Mouse (Mus musculus) urinary bladder, postnatal 4 days (tissue): ENCODE data around the gene Aldh3b1.
"Not testable (repeated sequence)": the region's sequence is repeated elsewhere in the genome, so short reads cannot be mapped to it uniquely, and the experiment has no call there.

Experiments used
- DNase-seq, 2 experiments: peaks; one replicate each; pipeline ENCODE4 v3.0.0; 2021 to 2022; ENCODE audit warnings: low spot score in 2 of 2

Gene Aldh3b1

DNA sequence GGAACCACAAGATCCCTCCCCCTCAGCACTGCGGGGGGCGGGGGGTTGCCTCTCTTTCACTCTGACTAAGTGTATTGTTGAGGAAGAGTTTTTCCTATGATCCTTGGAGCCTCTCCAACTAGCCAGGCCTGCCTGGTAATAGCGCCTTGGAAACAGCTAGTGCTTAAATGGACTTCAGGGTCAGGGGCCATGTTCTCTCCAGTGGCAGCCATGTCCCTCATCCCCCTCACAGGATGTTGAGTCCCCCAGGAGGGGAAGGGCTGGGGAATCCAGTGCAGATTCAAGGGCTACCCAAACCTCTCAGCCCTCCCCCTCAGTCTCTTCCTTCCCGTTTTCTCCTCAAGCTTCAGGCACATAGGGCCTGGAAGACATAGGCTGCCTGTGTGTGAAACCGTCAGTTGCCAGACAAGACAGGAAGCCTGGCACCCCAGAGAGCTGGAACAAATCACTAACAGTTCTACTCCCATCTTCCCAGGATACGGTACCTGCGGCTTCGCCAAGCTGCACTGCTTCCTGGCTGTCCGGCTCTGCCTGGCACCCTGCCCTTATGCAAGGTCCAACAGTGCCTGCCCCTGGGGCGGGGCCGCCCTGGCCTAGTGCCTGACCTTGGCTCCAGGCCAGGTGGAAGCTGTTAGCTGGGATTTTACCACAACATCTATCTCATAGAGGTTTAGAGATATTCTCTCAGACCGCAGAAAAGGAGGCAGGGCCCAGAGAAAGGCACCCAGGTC, at the start of gene Aldh3b1:
TSS of gene Aldh3b1 (minus strand) at position 598 of the 731 bp plus-strand sequence.
- DNase-seq = peak; percentile 79 to 82

DNA sequence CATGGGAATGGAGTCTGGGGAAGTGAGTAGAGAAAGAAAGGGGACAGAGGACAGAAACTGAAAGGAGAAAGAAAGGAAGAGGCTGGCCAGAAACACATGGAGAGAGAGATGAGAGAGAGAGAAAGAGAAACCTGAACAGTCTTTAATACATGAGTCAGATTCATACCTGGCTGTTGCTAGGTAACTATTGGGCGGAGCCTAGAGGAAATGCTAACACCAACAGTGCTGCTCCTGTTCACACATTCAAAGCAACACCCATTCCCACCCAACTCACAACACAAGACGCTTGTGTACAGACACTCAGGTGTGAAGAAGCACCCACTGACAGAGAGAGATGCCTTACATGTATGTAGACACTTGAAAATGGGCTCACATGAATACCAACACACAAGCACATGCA, 46.3 kb upstream of the Aldh3b1 start:
- no peak for DNase-seq

DNA sequence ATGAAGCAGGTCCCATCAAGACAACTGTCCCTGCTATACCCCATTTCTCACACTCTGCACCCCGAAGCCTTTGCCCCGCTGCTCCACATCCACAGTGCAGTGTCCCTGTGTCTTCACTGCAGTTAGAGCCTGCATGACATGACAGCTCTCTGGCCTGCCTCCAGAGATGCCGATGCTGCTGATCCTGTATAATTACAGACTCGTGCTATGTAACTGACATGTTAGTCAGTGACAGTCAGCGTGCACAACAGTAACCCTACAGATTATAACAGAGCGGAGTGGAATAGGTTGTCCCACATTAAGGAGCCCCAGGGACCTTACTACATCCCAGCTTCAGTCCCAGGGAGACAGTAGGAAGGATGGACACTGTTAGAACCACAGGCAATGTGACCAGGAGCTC, 45.0 kb upstream of the Aldh3b1 start:
- DNase-seq = not testable (repeated sequence)

DNA sequence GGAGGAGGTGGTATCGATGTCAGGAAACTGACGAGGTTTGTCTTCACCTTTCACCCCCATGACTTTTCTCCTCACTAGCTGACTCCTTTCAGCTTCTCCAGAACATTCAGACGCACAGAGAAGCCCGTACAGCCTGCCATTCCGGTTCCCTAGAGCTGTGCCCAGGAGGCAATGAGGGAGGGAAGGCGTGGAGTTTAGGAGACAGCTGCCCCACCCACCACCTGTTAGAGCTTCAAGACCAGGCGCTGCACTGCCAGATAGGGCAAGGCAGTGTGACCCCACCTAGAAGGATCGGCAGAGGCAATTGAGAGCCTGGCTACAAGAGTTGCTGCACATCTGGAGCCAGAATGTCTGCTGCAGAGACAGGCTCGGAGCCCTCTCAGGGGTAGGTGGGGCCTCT, 42.6 kb upstream of the Aldh3b1 start, which contains the start of gene Aldh3b2:
TSS of gene Aldh3b2 (plus strand) at position 100 of the 400 bp plus-strand sequence.
- DNase-seq = peak in 1 of 2 experiments; percentile 44

DNA sequence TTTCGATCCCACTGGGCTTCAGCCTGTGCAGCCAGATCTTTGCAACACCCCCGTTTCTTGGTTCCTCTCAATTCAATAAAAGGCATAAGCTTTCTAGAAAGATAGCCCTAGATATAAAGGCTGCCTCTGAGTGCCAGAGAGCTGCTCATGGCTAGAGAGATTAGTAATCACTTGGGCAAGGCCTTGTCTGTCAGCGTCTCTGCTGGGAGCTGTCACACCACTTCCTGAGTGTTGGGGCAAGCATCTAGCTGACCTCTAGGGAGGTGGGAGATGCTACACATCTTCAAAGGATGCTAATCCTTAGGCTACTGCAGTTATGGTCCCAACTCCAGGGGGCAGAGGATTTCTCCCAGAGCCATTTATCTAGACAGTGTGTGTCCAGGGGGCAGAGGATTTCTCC, 37.6 kb upstream of the Aldh3b1 start:
- no peak for DNase-seq

DNA sequence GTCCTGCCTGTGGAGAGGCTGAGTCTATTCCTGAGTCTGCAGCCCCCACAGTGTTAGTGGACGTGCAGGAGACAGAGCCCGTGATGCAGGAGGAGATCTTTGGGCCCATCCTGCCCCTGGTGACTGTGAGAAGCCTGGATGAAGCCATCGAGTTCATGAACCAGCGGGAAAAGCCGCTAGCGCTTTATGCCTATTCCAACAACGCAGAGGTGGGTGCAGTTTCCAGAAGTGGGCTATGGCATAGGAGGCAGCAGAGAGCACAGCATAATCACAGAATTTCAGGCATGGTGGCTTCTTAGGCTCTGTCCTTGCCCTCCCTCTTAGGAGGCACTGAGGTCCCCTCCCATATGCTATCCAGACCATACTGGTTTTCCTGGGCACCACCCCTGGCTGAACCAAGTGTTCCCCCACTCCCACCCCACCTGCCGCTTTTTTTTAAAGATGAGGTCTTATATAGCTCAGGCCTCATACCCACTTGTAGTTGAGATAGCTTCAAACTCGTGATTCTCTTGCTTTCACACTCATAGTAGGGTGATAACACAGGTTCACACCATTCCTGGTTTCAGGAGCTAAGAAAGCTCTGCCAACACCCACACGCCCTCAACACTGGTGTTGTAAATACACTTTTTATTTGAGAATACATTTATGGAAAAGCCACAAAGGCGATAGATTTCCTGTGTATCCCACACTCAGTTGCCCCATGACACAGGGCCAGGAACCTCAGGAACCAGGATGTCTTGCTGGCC, 36.9 kb upstream of the Aldh3b1 start:
- DNase-seq = no peak

DNA sequence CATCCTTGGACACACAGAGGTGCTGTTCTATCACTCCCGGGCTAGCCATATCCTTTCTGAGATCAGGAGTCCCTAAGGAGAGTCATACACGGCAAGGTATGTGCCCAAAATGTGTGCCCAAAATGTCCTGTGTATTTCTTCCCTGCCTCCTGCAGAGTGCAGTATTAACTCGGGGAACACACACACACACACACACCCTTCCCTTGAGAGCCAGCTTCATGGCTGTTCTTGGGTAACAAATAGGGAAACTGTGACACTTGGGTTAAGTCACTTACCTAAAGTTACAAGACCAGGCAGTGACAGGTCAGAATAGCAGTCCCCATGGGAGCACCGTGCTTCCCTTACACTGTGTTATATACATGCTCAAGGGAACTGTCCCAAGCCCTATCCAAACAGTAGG, 34.4 kb upstream of the Aldh3b1 start:
- no peak for DNase-seq

DNA sequence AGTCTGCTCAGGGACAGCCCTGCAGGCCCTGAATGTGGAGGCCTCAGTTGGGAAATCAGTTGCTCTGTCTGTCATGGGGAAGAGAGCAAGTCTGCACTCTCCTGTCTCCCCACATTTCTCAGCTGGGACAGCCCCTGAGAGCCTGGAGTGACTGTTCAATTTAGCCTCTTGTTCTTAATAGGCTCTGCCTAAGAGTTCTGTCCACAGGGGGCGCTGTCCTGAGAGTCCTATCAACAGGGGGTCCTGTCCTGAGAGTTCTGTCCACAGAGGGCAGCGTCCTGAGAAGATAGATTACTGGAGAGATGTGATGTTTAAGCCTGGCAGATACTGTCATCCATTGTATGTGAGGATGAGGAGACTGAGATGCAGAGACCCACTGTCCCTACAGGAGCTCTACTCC, 32.9 kb upstream of the Aldh3b1 start:
- DNase-seq = no peak

DNA sequence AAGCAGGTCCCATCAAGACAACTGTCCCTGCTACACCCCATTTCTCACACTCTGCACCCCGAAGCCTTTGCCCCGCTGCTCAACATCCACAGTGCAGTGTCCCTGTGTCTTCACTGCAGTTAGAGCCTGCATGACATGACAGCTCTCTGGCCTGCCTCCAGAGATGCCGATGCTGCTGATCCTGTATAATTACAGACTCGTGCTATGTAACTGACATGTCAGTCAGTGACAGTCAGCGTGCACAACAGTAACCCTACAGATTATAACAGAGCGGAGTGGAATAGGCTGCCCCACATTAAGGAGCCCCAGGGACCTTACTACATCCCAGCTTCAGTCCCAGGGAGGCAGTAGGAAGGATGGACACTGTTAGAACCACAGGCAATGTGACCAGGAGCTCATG, 32.2 kb upstream of the Aldh3b1 start:
- DNase-seq = not testable (repeated sequence)

DNA sequence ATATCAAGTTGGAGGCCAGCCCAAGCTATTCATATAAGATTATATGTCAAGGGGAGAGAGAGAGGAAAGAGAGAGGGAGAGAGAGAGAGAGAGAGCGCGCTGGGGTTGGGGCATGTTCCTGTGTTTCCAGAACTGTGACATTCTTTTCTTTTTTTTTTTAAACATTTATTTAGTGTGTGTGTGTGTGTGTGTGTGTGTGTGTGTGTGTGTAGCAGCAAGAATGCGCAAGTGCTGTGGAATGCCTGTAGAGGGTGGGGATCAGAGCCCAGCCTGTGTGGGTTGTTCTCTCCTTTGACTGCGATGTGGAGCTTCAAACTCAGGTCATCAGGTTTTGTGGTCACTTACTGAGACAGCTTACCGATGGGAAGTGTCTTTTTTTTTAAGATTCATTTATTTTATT, 30.6 kb upstream of the Aldh3b1 start:
- DNase-seq = no peak

DNA sequence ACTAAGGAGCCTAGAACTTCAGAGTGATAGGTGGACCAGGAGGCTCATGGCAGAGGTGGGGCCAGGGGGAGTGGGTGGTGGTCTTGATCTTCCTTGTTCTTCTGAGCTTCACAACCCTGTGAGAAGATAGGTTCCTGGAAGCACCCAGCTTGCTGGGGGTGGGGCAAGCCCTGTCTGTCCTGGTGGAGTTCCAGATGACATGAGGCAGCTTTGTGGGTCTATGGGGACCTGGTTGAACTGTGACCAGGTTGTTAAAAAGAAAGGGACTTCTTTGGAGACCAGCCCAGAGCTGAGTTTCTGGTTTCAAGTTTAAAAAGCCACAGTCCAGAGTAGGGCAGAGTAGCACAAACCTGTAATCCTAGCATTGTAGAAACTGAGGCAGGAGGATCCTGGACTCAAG, 29.4 kb upstream of the Aldh3b1 start:
- no peak for DNase-seq

DNA sequence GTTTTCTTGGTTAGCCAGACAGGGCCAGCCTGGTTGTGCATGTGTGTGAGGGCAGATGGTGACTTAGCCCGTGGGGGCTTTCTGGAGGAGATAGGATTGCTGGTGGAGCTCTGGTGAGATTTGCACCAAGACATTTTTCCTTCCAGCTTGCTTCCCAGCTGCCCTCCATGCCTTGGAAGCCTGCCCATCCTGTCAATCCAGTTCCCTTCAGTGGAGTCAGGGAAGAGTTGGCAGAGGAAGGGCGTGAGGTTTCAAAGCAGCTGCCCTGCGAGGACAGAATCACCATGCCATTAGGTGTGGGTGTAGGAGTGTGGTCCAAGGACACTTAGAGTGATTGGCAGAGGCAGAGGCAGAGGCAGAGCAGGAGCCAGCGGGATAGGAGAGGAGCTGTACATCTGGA, 28.9 kb upstream of the Aldh3b1 start, which contains the start of gene Aldh3b3:
TSS of gene Aldh3b3 (plus strand) at position 176 of the 400 bp plus-strand sequence.
- no peak for DNase-seq

DNA sequence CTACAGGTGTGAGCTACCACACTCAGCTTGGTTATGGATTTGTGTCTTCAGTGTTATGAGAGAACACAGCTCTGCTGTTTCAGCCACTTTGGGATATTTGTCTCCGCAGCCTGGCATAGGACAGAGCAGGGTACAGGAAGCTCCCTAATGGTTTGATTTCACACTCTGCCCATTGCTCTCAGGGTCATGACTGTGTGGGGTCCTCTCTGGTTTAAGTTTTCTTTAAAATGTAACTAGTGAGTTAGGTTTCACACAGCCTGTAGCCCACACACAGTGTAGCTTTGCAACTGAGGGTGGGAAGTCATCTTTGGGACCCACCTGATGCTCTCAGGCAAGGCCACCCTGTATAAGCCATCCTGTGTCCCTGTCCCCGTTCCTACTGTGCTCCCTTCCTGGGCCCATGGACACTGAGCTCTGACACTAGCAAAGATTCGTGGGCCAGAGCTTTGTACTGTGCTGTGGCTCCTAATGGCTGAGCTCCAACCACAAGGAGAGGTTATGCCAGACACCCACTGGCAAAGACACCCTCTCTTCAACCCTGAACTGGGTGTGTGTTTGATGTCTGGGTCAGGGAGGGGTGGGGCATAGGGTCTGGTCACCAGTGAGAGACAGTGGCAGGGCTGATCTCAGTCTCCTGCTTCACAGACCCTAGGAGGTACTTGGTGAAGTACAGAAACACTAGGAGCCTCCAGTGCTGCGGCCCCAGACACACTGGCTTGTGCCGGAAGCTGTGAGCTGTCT, 27.9 kb upstream of the Aldh3b1 start:
- DNase-seq = not testable (repeated sequence)

DNA sequence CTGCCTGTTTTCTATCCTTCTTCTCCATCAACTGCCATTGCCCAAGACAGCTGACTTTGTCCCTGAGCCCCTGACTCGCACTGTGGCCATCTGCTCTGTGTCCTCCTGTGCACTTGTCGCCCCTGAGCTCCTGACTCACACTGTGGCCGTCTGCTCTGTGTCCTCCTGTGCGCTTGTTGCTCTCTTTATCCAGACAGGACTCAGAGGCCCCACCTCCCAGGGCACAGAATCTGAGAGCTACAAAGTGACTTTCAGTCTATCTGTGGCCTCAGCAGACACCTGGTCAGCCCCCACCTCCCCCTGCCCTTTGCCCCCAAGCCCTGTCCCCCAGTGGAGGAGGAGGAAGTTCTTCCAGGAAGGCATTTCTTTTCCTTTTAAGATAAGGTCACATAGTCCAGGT, 26.2 kb upstream of the Aldh3b1 start:
- DNase-seq = no peak

DNA sequence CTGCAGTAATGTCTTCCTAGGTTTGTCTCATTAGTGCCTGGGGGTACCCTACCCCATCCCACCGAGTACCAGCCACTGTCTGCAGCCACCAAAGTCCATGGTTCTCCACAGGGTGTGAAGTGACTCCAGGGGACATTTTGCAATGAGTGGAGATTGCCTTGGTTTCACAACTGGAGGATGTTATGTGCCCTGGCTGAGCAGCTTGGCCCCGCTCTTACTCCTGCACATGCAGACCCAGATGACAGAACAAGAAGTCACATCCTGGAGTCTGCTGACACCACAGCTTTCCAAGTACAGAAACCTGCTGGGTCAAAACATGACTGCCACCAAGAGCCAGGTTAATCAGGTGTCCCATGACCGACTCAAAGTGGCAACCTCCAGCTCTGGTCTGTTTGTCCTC, 25.4 kb upstream of the Aldh3b1 start:
- DNase-seq = no peak

DNA sequence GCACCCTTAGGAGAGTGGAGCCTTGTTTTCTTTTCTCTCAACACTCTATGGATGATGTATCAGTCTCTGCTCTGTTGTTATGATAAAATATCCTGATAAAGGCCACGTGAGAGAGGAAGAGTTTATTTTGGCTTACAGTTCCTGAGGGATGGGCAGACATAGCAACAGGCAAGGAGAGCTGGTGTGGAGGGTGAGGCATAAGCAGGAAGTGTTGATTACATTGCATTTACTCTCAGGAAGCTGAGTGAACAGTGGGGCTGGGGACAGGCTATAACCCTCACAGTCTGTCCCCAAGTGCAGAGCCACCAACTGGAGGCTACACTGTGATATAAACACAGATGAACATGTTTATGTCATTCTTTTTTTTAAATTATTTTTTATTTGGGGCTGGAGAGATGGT, 22.5 kb upstream of the Aldh3b1 start:
- DNase-seq = no peak

DNA sequence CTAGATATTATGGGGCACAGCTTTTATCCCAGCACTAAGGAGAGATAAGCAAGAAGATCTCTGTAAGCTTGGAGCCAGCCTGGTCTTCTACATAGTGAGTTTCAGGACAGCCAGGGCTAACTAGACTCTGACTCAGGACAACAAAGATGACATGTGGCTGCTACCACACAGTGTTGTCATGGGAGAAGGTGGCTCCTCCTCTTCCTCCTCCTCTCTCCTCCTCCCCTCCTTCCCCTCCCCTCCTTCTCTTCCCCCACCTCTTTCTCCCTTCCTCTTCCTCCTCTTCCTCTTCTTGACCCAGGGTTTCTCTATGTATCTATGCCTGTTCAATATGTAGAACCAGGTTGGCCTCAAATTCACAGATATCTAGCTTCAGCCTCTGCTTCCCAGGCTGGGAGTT, 21.9 kb upstream of the Aldh3b1 start:
- DNase-seq = no peak

DNA sequence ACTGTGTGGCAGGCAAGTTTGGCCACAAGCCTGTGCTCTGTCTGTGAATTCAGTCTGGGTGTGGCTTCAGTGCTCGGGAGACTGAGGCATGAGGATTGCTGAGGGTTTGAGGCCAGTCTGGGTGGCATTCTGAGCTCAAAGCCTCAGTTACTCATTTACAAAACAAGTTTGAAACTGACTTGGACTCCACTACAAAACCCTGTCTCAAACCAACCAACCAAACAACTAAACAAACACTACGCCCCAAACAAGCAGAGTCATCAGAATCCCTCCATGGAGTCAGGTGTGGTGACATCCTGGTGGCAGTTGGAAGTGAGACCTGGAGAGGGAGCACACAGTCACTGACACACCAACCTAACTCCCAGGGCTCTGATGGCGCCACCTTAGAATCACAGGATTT, 20.7 kb upstream of the Aldh3b1 start:
- DNase-seq = no peak

DNA sequence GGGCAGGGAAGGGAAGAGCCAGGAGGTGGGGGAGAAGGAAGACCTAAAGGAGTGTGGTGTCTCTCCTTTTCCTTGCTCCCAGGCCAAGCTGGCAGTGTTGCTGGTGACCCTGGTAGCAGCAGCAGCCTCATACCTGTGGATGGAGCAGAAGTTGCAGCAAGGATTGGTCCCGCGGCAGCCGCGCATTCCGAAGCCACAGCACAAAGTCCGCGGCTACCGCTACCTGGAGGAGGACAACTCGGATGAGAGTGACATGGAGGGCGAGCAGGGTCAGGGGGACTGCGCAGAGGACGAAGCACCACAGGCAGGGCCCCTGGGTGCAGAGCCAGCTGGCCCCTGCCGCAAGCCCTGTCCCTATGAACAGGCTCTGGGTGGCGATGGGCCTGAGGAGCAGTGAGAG, 18.9 kb upstream of the Aldh3b1 start:
- no peak for DNase-seq

DNA sequence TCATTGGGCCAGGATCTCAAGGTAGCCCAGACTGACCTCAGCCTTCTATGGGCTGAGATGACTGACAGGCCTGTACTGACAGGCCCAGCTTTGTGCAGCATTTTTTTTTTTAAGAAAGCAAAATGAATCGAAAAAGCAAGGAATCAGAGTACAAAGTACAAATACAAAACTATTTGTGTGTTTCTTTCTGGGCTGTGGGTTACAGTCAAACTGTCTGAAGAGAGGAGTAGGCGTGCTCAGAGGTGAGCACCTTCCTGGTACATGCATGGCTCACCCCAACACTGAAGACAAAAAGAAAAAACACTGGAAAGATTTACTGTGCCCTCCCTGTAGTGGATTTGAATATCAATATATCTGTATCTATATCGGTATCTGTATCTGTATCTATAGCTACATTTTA, 18.2 kb upstream of the Aldh3b1 start:
- DNase-seq = no peak

DNA sequence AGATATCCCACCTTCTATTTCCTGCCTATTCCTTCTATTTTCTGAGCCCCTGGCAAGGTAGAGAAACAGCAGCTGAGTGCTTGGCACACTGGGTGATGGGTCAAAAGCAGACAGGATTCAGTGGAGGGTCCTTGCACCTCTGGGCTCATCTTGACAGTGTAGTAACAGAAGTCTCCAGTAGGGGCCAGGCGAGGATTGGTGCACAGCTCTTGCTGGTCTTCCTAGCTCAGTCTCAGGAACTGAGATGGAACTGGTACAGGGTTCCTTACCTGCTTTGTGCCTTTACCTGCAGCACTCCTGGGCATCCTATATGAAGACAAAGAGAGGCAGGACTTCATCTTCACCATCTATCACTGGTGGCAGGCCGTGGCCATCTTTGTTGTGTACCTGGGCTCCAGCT, 17.1 kb upstream of the Aldh3b1 start:
- no peak for DNase-seq

DNA sequence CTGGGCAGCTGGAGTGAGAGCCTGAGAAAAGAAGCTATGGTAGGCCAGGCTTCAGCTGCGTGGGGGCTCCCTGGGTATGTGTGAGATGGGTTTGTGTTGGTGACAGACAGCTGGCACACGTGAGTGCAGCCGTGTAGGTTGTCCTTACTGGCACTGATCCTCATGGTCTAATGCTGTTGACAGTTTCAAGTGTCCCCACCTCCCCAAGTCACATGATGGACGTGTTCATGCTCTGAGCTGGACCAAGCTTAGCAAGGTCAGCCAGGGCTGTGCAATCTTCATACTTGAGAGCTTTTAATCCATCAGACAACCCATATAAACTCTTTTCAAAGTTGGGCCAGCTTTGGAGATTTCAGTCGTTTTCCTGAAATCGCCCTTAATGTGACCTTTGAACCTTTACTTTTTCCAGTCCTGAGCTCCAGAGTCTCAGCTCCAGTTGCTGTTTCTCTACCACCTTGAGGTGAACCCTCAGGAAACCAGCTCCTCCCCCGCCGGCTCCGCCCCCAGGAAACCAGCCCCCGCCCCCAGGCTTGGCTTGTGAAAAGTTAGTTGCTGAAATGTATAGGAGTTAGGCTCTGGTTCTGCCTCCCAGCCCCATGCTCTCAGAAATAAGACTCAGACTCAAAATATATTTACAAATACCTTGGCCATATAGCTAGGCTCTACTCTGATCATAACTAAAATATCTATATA, 16.4 kb upstream of the Aldh3b1 start:
- DNase-seq = no peak
